Mouse (Mus musculus): ENCODE measurements around the gene Irak2. TPM values are rescaled to one million over a fixed set of nuclear protein-coding genes. Genes with fewer than 3 reads are reported as not detected.
"Not testable (repeated sequence)": the region's sequence is repeated elsewhere in the genome, so short reads cannot be mapped to it uniquely, and the experiment has no call there.

The Irak2 gene
- total and polyA plus RNA-seq, 3 experiments = 30.0 to 39.5 (median 32.5) TPM

- H3K9ac ChIP-seq (ENCODE audit: insufficient read depth, low read depth); dilution Hi-C loops (cut with MboI; ENCODE audit: extremely low pct_ligation_motif_present, extremely low pct_unique_long_range_greater_than_20kb, low sequenced_read_pairs); DNase-seq (ENCODE audit: extremely low read depth); H3K79me2 ChIP-seq (replicated peaks; ENCODE audit: control insufficient read depth, extremely low read depth, insufficient read depth, poor library complexity, severe bottlenecking); H3K4me3 ChIP-seq (replicated peaks in 1 of 3; ENCODE audit: low read depth in 2 of 3, low read length in 2 of 3, poor library complexity in 1 of 3); H3K27ac ChIP-seq (ENCODE audit: insufficient read depth, low read depth); H3K4me2 ChIP-seq (ENCODE audit: insufficient read depth, low read depth, poor library complexity, severe bottlenecking); H3K9me3 ChIP-seq (replicated peaks; ENCODE audit: low read length); in situ Hi-C loops (cut with MboI; ENCODE audit: low pct_ligation_motif_present, low pct_unique_long_range_greater_than_20kb, low sequenced_read_pairs); H3K27me3 ChIP-seq (replicated peaks): not testable (repeated sequence)
- peak; percentile 65 for TF ChIP-seq ZNF384 (IDR thresholded peaks at IDR 0.05; ENCODE audit: low read depth, low read length)
- peaks cover 80 to 95% of the 10 kb centered on the region in 2 experiments for H3K36me3 ChIP-seq (replicated peaks in 1 of 2; ENCODE audit: control insufficient read depth in 1 of 2, insufficient read depth in 1 of 2, low read length in 1 of 2)
- H3K4me1 ChIP-seq (ENCODE audit: control insufficient read depth in 1 of 2, insufficient read depth in 2 of 2) = peaks cover 11 to 33% of the 10 kb centered on the region in 2 experiments
Observed at GRCm38 (mm10) chr6:113713389-113713788, 75.1 kb downstream of the Irak2 start.

GRCm38 (mm10) chr6:113714276-113714675 is 76.0 kb downstream of the Irak2 start:
- Histone ChIP-seq H3K79me2 (replicated peaks; ENCODE audit: control insufficient read depth, extremely low read depth, insufficient read depth, poor library complexity, severe bottlenecking) (no peaks in the 10 kb centered on the region; the same call in 1 of the 2 replicates), H3K4me3 (replicated peaks in 1 of 3; ENCODE audit: low read depth in 2 of 3, low read length in 2 of 3, poor library complexity in 1 of 3) (no peak overlapping the region), H3K27me3 (replicated peaks) (no peaks in the 10 kb centered on the region), H3K36me3 (replicated peaks in 1 of 2; ENCODE audit: control insufficient read depth in 1 of 2, insufficient read depth in 1 of 2, low read length in 1 of 2) (peaks cover 81 to 95% of the 10 kb centered on the region in 2 experiments), H3K9ac (ENCODE audit: insufficient read depth, low read depth) (no peak overlapping the region), H3K27ac (ENCODE audit: insufficient read depth, low read depth) (peak overlapping the region; percentile 62), H3K4me1 (ENCODE audit: control insufficient read depth in 1 of 2, insufficient read depth in 2 of 2) (peaks cover 11 to 33% of the 10 kb centered on the region in 2 experiments), H3K9me3 (replicated peaks; ENCODE audit: low read length) (no peaks in the 10 kb centered on the region), H3K4me2 (ENCODE audit: insufficient read depth, low read depth, poor library complexity, severe bottlenecking) (no peak overlapping the region)
- peak; percentile 66 for TF ChIP-seq BHLHE40 (IDR thresholded peaks at IDR 0.05; ENCODE audit: low read depth, low read length)
- TF ChIP-seq ZKSCAN1 (IDR thresholded peaks at IDR 0.05; ENCODE audit: borderline replicate concordance, low read depth, low read length) = no peak
- TF ChIP-seq MAX (IDR thresholded peaks at IDR 0.05; ENCODE audit: low read length) = peak; percentile 45; the same call in 1 of the 2 replicates
- no peak for TF ChIP-seq RCOR1 (conservative IDR thresholded peaks at IDR 0.05; ENCODE audit: low read depth, low read length)
- TF ChIP-seq USF2 (conservative IDR thresholded peaks at IDR 0.05; ENCODE audit: low read depth, low read length) = peak; percentile 82
- TF ChIP-seq TCF12 (IDR thresholded peaks at IDR 0.05; ENCODE audit: low read depth, low read length) = 0 out of 2 replicates have a peak, but pooled peaks have one; percentile 17
- TF ChIP-seq MYC (IDR thresholded peaks at IDR 0.05; ENCODE audit: low read depth, low read length) = 0 out of 2 replicates have a peak, but pooled peaks have one; percentile 9
- peak; percentile 70 for TF ChIP-seq EP300 (IDR thresholded peaks at IDR 0.05; ENCODE audit: low read length)
- TF ChIP-seq CHD1 (IDR thresholded peaks at IDR 0.05; ENCODE audit: low read depth, low read length) = no peak
- no peak for TF ChIP-seq NELFE (IDR thresholded peaks at IDR 0.05; ENCODE audit: low read depth, low read length)
- TF ChIP-seq USF1 (IDR thresholded peaks at IDR 0.05; ENCODE audit: low read depth, low read length) = peak; percentile 73
- TF ChIP-seq ETS1 (conservative IDR thresholded peaks at IDR 0.05; ENCODE audit: low read depth, low read length) = peak; percentile 30; the same call in 1 of the 2 replicates
- TF ChIP-seq MEF2A (IDR thresholded peaks at IDR 0.05; ENCODE audit: borderline replicate concordance, low read depth, low read length) = peak; percentile 95
- TF ChIP-seq KAT2A (IDR thresholded peaks at IDR 0.05; ENCODE audit: insufficient replicate concordance, low read length) = no peak
- 0 out of 2 replicates have a peak, but pooled peaks have one; percentile 8 for TF ChIP-seq IRF4 (IDR thresholded peaks at IDR 0.05; ENCODE audit: low read depth, low read length)
- DNase-seq (ENCODE audit: extremely low read depth) = peak; percentile 71
- dilution Hi-C loops (cut with MboI; ENCODE audit: extremely low pct_ligation_motif_present, extremely low pct_unique_long_range_greater_than_20kb, low sequenced_read_pairs) (no loop called here), in situ Hi-C loops (cut with MboI; ENCODE audit: low pct_ligation_motif_present, low pct_unique_long_range_greater_than_20kb, low sequenced_read_pairs) (no loop called here)
